Mouse (Mus musculus) heart, adult 2 months (tissue): ENCODE data around the gene Dhx36. TPM values are rescaled to one million over a fixed set of nuclear protein-coding genes. Genes with fewer than 3 reads are reported as not detected.

Source experiments
- DNase-seq, 2 experiments: peaks; one replicate each; pipeline ENCODE4 v3.0.0; 2021
- H3K27ac ChIP-seq: fragments of 200-600 bp; 2 replicates; pipeline ENCODE4 v1.8.1; 2022
- H3K27me3 ChIP-seq: fragments of 200-500 bp; 2 replicates; pipeline ENCODE4 v1.6.1; 2012; ENCODE audit warnings: mild to moderate bottlenecking, low read length, inconsistent platforms, mixed read lengths; ENCODE audit not compliant: control insufficient read depth, insufficient read depth
- H3K36me3 ChIP-seq: fragments of 200-500 bp; 2 replicates; pipeline ENCODE4 v1.6.1; 2012; ENCODE audit warnings: low read length, inconsistent platforms; ENCODE audit not compliant: control insufficient read depth, insufficient read depth
- H3K4me1 ChIP-seq: fragments of 200-500 bp; 2 replicates; pipeline ENCODE4 v1.6.1; 2011; ENCODE audit warnings: low read length; ENCODE audit not compliant: control insufficient read depth, insufficient read depth
- H3K4me3 ChIP-seq: fragments of 200-600 bp; 2 replicates; pipeline ENCODE4 v1.8.1; 2022
- H3K79me2 ChIP-seq: fragments of 200-500 bp; replicated peaks from 2 replicates; pipeline ENCODE4 v1.6.1; 2012; ENCODE audit warnings: mild to moderate bottlenecking, inconsistent platforms, low read length, moderate library complexity, mixed read lengths; ENCODE audit not compliant: control insufficient read depth, insufficient read depth
- H3K9ac ChIP-seq: fragments of 200-500 bp; 2 replicates; pipeline ENCODE4 v1.6.1; 2012; ENCODE audit warnings: low read depth, mild to moderate bottlenecking, control low read depth, inconsistent platforms, low read length, mixed read lengths
- CTCF ChIP-seq: fragments of 200-600 bp; IDR thresholded peaks from 2 replicates; pipeline ENCODE4 v1.8.1; 2022; ENCODE audit warnings: antibody characterized with exemption, mild to moderate bottlenecking, moderate library complexity
- EP300 ChIP-seq: fragments of 200-500 bp; IDR thresholded peaks from 2 replicates; pipeline ENCODE4 v1.6.1; 2011; ENCODE audit warnings: low read depth, low read length, control low read depth; ENCODE audit not compliant: insufficient read depth
- POLR2A ChIP-seq: fragments of 200-500 bp; IDR thresholded peaks from 2 replicates; pipeline ENCODE4 v1.6.1; 2011; ENCODE audit warnings: mild to moderate bottlenecking, low read depth, low read length, control low read depth; ENCODE audit not compliant: insufficient read depth
- WGBS: fragments of 180-500 bp; shearing (Covaris S2); methylation state at CpG from one replicate; pipeline ENCODE4 v1.1.7; 2018; 5-methylcytosine and 5-hydroxymethylcytosine counted together
- intact Hi-C: fragments of 180-260 bp; cut with DNase I; formaldehyde crosslinking; loops from one replicate; pipeline ENCODE4 v1.15.1; 2025
- polyA plus RNA-seq: library from polyadenylated mRNA; depleted of rRNA; stranded (reverse); fragments of >200 nt; gene quantifications from 2 replicates; pipeline ENCODE4 v1.2.3, GENCODE M21; 2012; rRNA removed
- total RNA-seq, 2 experiments: library from RNA; stranded (reverse); gene quantifications; 2 replicates each; pipeline ENCODE4 v1.2.3; 2021

The Dhx36 gene
- total and polyA plus RNA-seq, 3 experiments: 5.0 to 17.0 (median 15.3) TPM

DNA sequence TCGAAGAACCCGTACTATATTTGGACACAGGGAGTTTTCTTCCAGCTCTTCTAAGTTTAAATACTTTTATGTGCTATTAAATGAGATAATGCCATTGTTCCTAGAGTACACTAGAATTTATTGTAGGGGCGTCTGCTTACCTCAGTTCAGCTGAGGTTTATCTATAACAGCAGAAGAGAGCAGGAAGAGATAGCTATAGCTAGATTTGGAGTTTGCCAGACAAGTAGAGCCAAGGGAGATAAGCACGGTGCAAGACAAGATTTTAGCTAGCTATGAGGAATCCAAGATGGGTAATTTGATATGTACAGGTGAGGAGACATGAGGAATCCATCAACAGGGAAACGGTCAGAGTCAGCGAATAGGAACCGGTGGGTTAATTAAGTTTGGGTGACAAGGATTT lies 60.5 kb downstream of the Dhx36 start:
- no peaks in the 10 kb centered on the region for H3K79me2 ChIP-seq
- H3K4me1 ChIP-seq: peaks cover 4% of the 10 kb centered on the region
- WGBS: 71% methylated on average over 7 of the region's 7 CpGs
- no peaks in the 10 kb centered on the region; the same call in 1 of the 2 replicates for H3K36me3 ChIP-seq
- no peak overlapping the region for H3K4me3 ChIP-seq
- no peak overlapping the region for H3K27ac ChIP-seq
- H3K27me3 ChIP-seq: no peaks in the 10 kb centered on the region
- DNase-seq: no peak
- intact Hi-C loops: loop anchor here (5.0 kb wide), 1 partner anchor 104 kb away; no protein-coding TSS in a partner anchor
- TF ChIP-seq EP300 (no peak), CTCF (no peak), POLR2A (no peak)
- no peak overlapping the region for H3K9ac ChIP-seq

DNA sequence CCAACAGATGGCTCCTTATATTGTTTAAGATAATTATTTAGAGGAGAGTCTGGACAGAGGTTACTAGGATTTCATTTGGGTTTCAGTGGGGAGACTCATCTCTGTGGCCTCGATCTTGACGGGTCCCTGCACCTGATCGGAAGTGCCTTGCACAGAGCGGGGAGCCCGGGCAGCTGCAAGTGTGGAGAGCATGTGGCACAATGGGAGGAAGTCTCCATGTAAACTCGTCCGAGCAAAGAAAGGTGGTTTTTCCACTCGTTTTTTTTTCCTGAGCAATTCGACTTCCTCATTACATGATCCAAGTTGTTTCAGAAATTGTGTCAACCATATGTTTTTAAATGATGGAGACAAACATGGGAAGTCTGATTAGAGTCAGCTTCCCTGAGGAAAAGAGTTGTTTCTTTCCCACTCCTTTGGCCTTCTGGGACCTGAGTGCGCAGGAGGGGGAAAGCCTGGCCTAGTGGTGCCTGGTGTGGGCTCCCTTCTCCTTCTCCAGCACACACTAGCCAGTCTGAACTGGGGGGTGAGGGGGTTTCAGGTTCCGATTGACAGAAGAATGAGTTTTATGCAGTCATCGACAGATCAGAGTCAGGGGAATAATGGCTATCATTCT lies 63.1 kb downstream of the Dhx36 start:
- Histone ChIP-seq H3K4me3 (no peak overlapping the region), H3K27ac (no peak overlapping the region), H3K9ac (no peak overlapping the region), H3K36me3 (no peaks in the 10 kb centered on the region; the same call in 1 of the 2 replicates), H3K79me2 (no peaks in the 10 kb centered on the region), H3K4me1 (peaks cover 4% of the 10 kb centered on the region), H3K27me3 (no peaks in the 10 kb centered on the region)
- 34% methylated on average over 12 of the region's 12 CpGs for WGBS
- intact Hi-C loops: loop anchor here (5.0 kb wide), 2 partner anchors 46 to 66 kb away; no protein-coding TSS in a partner anchor
- no peak for DNase-seq
- TF ChIP-seq EP300 (no peak), POLR2A (no peak), CTCF (no peak)

DNA sequence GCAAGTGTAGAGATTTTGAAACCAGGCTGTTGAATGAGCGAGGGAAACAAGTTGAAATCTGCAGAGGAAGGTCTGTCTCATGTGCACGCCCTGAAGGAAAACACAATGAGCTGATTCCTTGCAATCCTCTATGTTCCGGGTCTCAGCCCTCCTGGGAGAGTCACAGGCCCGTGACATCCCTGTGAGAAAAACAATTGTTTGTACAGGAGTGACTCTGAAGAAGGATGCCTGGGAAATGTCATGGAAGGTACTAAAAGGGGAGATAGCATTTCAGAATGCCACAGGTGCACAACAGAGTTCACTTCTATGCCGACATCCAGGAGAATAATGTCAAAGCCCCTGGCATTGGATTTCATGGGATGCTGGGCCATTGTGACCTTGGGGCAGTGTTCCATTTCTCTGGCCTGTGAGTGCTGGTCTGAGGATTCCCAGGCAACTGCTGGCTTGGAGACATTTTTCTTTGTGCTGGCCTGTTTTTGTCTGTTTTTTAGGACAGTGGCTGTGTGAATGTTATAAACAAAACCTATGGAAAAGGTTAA lies 66.3 kb downstream of the Dhx36 start:
- no peak overlapping the region for H3K9ac ChIP-seq
- no peaks in the 10 kb centered on the region for H3K4me1 ChIP-seq
- TF ChIP-seq CTCF (no peak), POLR2A (no peak), EP300 (no peak)
- H3K27ac ChIP-seq: no peak overlapping the region
- DNase-seq: no peak
- H3K4me3 ChIP-seq: no peak overlapping the region
- no peaks in the 10 kb centered on the region for H3K27me3 ChIP-seq
- no peaks in the 10 kb centered on the region for H3K79me2 ChIP-seq
- WGBS: 40% methylated on average over 5 of the region's 5 CpGs
- intact Hi-C loops: loop anchor here (5.0 kb wide), 2 partner anchors 43 to 63 kb away; no protein-coding TSS in a partner anchor
- H3K36me3 ChIP-seq: no peaks in the 10 kb centered on the region

- H3K79me2 ChIP-seq: no peaks in the 10 kb centered on the region
- no peak overlapping the region for H3K4me3 ChIP-seq
- H3K4me1 ChIP-seq: no peaks in the 10 kb centered on the region
- TF ChIP-seq EP300 (no peak), CTCF (no peak), POLR2A (no peak)
- no peaks in the 10 kb centered on the region for H3K36me3 ChIP-seq
- no peaks in the 10 kb centered on the region for H3K27me3 ChIP-seq
- intact Hi-C loops: no loop called here
- H3K27ac ChIP-seq: no peak overlapping the region
- H3K9ac ChIP-seq: no peak overlapping the region
- DNase-seq: no peak
Observed at GRCm38 (mm10) chr3:62435923-62436322, 70.9 kb downstream of the Dhx36 start.

DNA sequence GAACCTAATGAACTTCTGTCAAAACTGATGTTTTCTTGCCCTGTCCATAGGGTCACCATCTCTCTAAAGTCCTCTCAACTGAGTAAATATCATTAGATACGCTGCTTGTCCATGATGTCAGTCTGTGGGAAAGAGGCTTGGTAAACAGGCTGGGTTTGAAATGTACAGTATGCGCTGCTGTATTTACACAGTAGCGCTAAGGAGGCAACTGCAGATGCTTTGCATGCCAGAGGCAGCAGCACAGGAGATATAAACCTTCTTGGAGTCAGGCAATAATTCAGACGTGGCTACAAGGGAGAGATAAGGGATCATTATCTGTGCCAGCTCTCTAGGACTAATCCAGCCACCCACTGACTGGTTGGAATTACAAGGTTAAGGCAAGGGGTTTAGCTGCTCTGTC lies 73.1 kb downstream of the Dhx36 start:
- no peaks in the 10 kb centered on the region for H3K4me1 ChIP-seq
- H3K79me2 ChIP-seq: no peaks in the 10 kb centered on the region
- no peak overlapping the region for H3K27ac ChIP-seq
- H3K36me3 ChIP-seq: no peaks in the 10 kb centered on the region
- intact Hi-C loops: no loop called here
- H3K27me3 ChIP-seq: no peaks in the 10 kb centered on the region
- WGBS: 54% methylated on average over 4 of the region's 4 CpGs
- H3K4me3 ChIP-seq: no peak overlapping the region
- no peak for DNase-seq
- no peak overlapping the region for H3K9ac ChIP-seq
- no peak for TF ChIP-seq CTCF
- no peak for TF ChIP-seq POLR2A
- TF ChIP-seq EP300: no peak

GRCm38 (mm10) chr3:62418387-62419138 lies 88.2 kb downstream of the Dhx36 start:
- 85% methylated on average over 6 of the region's 6 CpGs for WGBS
- DNase-seq: no peak
- H3K27ac ChIP-seq: no peak overlapping the region
- H3K9ac ChIP-seq: no peak overlapping the region
- no peaks in the 10 kb centered on the region for H3K27me3 ChIP-seq
- no peak overlapping the region for H3K4me3 ChIP-seq
- no peaks in the 10 kb centered on the region for H3K36me3 ChIP-seq
- H3K79me2 ChIP-seq: no peaks in the 10 kb centered on the region
- intact Hi-C loops: no loop called here
- no peaks in the 10 kb centered on the region for H3K4me1 ChIP-seq
- no peak for TF ChIP-seq EP300
- TF ChIP-seq CTCF: no peak
- no peak for TF ChIP-seq POLR2A

Other genes starting within 250 kb of the Dhx36 start
- 1 to 10 TPM; 2.1 to 2.5 TPM for gene Arhgef26, start 168.7 kb downstream of the Dhx36 start, total RNA-seq
- 0.51 and 0.97 TPM in 2 replicates for gene Arhgef26, start 168.7 kb downstream of the Dhx36 start, polyA plus RNA-seq
- not detected for gene Gpr149, start 98.1 kb upstream of the Dhx36 start, total RNA-seq
- gene Gpr149, start 98.1 kb upstream of the Dhx36 start, polyA plus RNA-seq: not detected in 2 replicates